In genomic region chr8:123202288-123202687, GRCm38 (mm10) we compare ENCODE assay signal across 8 mouse cellular contexts. TPM values are rescaled to one million over a fixed set of nuclear protein-coding genes. Genes with fewer than 3 reads are reported as not detected.
A peak's percentile ranks its signal among the peaks of the same experiment; 100 is the strongest.
DNase-seq lines count a peak whose midpoint lies in the region; TF ChIP-seq lines count a peak whose summit lies in the region.

No protein-coding gene starts in this region.

- TF ChIP-seq CTCF in ES-Bruce4 (IDR thresholded peaks at IDR 0.05; ENCODE audit: low read depth, low read length) = peak; percentile 47
- peak; percentile 86 for TF ChIP-seq CTCF in cortical plate, adult 2 months (IDR thresholded peaks at IDR 0.05; ENCODE audit: extremely low read depth, insufficient read depth, low read length)

- H3K9ac ChIP-seq in ES-Bruce4 (ENCODE audit: low read depth, poor library complexity, severe bottlenecking) = no peak overlapping the region

- no peak overlapping the region for H3K27ac ChIP-seq in ES-Bruce4 (ENCODE audit: insufficient read depth, low read length)
- no peak overlapping the region for H3K27ac ChIP-seq in cortical plate, adult 2 months (ENCODE audit: insufficient read depth, low read length)
- H3K27ac ChIP-seq in heart, embryonic 10.5 days = no peak overlapping the region

- no peaks in the 10 kb centered on the region for H3K27me3 ChIP-seq in ES-Bruce4 (ENCODE audit: control insufficient read depth, insufficient read depth, low read length, poor library complexity, severe bottlenecking)
- 0 out of 2 replicates have a peak, but pooled peaks cover 11% of the 10 kb centered on the region for H3K27me3 ChIP-seq in heart, embryonic 10.5 days (ENCODE audit: insufficient read depth, poor library complexity, severe bottlenecking)

- DNase-seq in adrenal gland, adult 2 months = peak; percentile 66
- peak; percentile 75 for DNase-seq in heart, embryonic 10.5 days (ENCODE audit: low spot score)
- DNase-seq in kidney, postnatal 36 days = peak; percentile 67 to 83
- DNase-seq in lung, postnatal 36 days = peak; percentile 77
- DNase-seq in right cerebral cortex, adult 18-20 months = peak; percentile 52
- DNase-seq in urinary bladder, postnatal 36 days (ENCODE audit: low spot score in 2 of 2) = peak; percentile 47 to 55

- no peaks in the 10 kb centered on the region for H3K9me3 ChIP-seq in ES-Bruce4 (replicated peaks; ENCODE audit: control insufficient read depth, insufficient read depth, low read length, poor library complexity, severe bottlenecking)
- H3K9me3 ChIP-seq in heart, embryonic 10.5 days = no peaks in the 10 kb centered on the region

- TF ChIP-seq POLR2A in ES-Bruce4 (IDR thresholded peaks at IDR 0.05; ENCODE audit: insufficient read depth, low read length) = no peak
- TF ChIP-seq POLR2A in cortical plate, adult 2 months (IDR thresholded peaks at IDR 0.05; ENCODE audit: extremely low read depth, insufficient read depth, low read length) = no peak

- H3K36me3 ChIP-seq in ES-Bruce4 (ENCODE audit: control insufficient read depth, insufficient read depth, low read length, poor library complexity, severe bottlenecking) = peaks cover 11% of the 10 kb centered on the region; the same call in 1 of the 2 replicates
- H3K36me3 ChIP-seq in heart, embryonic 10.5 days = peaks cover 26% of the 10 kb centered on the region

- no peak overlapping the region for H3K4me3 ChIP-seq in ES-Bruce4 (ENCODE audit: low read depth, low read length)
- H3K4me3 ChIP-seq in cortical plate, adult 2 months (ENCODE audit: insufficient read depth, low read length) = no peak overlapping the region
- H3K4me3 ChIP-seq in heart, embryonic 10.5 days = no peak overlapping the region

- WGBS in heart, embryonic 10.5 days = 32% methylated on average over 5 of the region's 5 CpGs

- H3K4me1 ChIP-seq in ES-Bruce4 (ENCODE audit: control insufficient read depth, insufficient read depth, low read length) = no peaks in the 10 kb centered on the region
- no peaks in the 10 kb centered on the region for H3K4me1 ChIP-seq in cortical plate, adult 2 months (ENCODE audit: control insufficient read depth, insufficient read depth, low read length)
- H3K4me1 ChIP-seq in heart, embryonic 10.5 days = no peaks in the 10 kb centered on the region

- no peak for TF ChIP-seq EP300 in ES-Bruce4 (IDR thresholded peaks at IDR 0.05; ENCODE audit: insufficient read depth, low read depth, low read length)

RNA-seq across cellular contexts. Expression of gene Chmp1a, which starts 10.3 kb away (rescaled TPM):
- 64.1 and 66.0 TPM in 2 replicates for polyA plus RNA-seq in ES-Bruce4 (2011; ENCODE audit: insufficient read depth, insufficient read length, low read depth, missing spikeins)
- total RNA-seq in adrenal gland, adult 2 months (2021) = 100 to 1,000 TPM; 104 to 107 TPM
- polyA plus RNA-seq in adrenal gland, adult 2 months (2012; rRNA removed) = 102 and 105 TPM in 2 replicates
- polyA plus RNA-seq in cortical plate, adult 2 months (2012; rRNA removed) = 126 and 130 TPM in 2 replicates
- 120 and 123 TPM in 2 replicates for polyA plus RNA-seq in heart, embryonic 10.5 days (2016; fragmentation: Nextera tagmentation; extraction: Ambion mirVana)

RNA-seq across cellular contexts. Expression of gene Spata33, which starts 10.3 kb away (rescaled TPM):
- 1.8 TPM in 2 replicates for polyA plus RNA-seq in ES-Bruce4 (2011; ENCODE audit: insufficient read depth, insufficient read length, low read depth, missing spikeins)
- 1 to 10 TPM; 1.0 to 6.9 TPM for total RNA-seq in adrenal gland, adult 2 months (2021)
- polyA plus RNA-seq in adrenal gland, adult 2 months (2012; rRNA removed) = 0.70 and 0.71 TPM in 2 replicates
- 8.4 and 9.7 TPM in 2 replicates for polyA plus RNA-seq in cortical plate, adult 2 months (2012; rRNA removed)
- 3.5 and 3.6 TPM in 2 replicates for polyA plus RNA-seq in heart, embryonic 10.5 days (2016; fragmentation: Nextera tagmentation; extraction: Ambion mirVana)

RNA-seq across cellular contexts. Expression of gene Dpep1, which starts 16.2 kb away (rescaled TPM):
- polyA plus RNA-seq in ES-Bruce4 (2011; ENCODE audit: insufficient read depth, insufficient read length, low read depth, missing spikeins) = not detected in 2 replicates
- total RNA-seq in adrenal gland, adult 2 months (2021) = 10 to 100 TPM; 52.8 to 57.4 TPM
- polyA plus RNA-seq in adrenal gland, adult 2 months (2012; rRNA removed) = 50.3 and 62.4 TPM in 2 replicates
- not detected in 2 replicates for polyA plus RNA-seq in cortical plate, adult 2 months (2012; rRNA removed)
- polyA plus RNA-seq in heart, embryonic 10.5 days (2016; fragmentation: Nextera tagmentation; extraction: Ambion mirVana) = 1.9 and 5.2 TPM in 2 replicates

RNA-seq across cellular contexts. Expression of gene Cdk10, which starts 22.4 kb away (rescaled TPM):
- polyA plus RNA-seq in ES-Bruce4 (2011; ENCODE audit: insufficient read depth, insufficient read length, low read depth, missing spikeins) = 34.3 and 35.7 TPM in 2 replicates
- 10 to 100 TPM; 51.0 to 53.6 TPM for total RNA-seq in adrenal gland, adult 2 months (2021)
- 63.8 and 67.8 TPM in 2 replicates for polyA plus RNA-seq in adrenal gland, adult 2 months (2012; rRNA removed)
- polyA plus RNA-seq in cortical plate, adult 2 months (2012; rRNA removed) = 165 and 187 TPM in 2 replicates
- 27.0 and 31.2 TPM in 2 replicates for polyA plus RNA-seq in heart, embryonic 10.5 days (2016; fragmentation: Nextera tagmentation; extraction: Ambion mirVana)

RNA-seq across cellular contexts. Expression of gene Spata2l, which starts 33.7 kb away (rescaled TPM):
- polyA plus RNA-seq in ES-Bruce4 (2011; ENCODE audit: insufficient read depth, insufficient read length, low read depth, missing spikeins) = 0.25 and 0.64 TPM in 2 replicates
- total RNA-seq in adrenal gland, adult 2 months (2021) = 10 to 100 TPM; 12.3 to 15.6 TPM
- polyA plus RNA-seq in adrenal gland, adult 2 months (2012; rRNA removed) = 37.1 and 62.5 TPM in 2 replicates
- polyA plus RNA-seq in cortical plate, adult 2 months (2012; rRNA removed) = 59.6 and 69.8 TPM in 2 replicates
- polyA plus RNA-seq in heart, embryonic 10.5 days (2016; fragmentation: Nextera tagmentation; extraction: Ambion mirVana) = 2.2 and 2.6 TPM in 2 replicates
